Mouse (Mus musculus): ENCODE measurements around the gene Gm12789.
"Not testable (repeated sequence)": the region's sequence is repeated elsewhere in the genome, so short reads cannot be mapped to it uniquely, and the experiment has no call there.

The Gm12789 gene
- long read RNA-seq, experiment 1 = 0 reads
- long read RNA-seq, experiment 2 = 0 reads

GRCm38 (mm10) chr4:101986326-101986725 is at the start of gene Gm12789:
Gene Gm12789, plus strand, starts transcription at chr4:101986626.
- intact Hi-C loops (cut with DNase I) = not testable (repeated sequence)

- intact Hi-C loops (cut with DNase I) = not testable (repeated sequence)
Measured at GRCm38 (mm10) chr4:101940107-101940506, 46.3 kb upstream of the Gm12789 start, which contains the start of gene Gm12794. Gene Gm12794, plus strand, starts transcription at chr4:101940407.

GRCm38 (mm10) chr4:101980949-101981348 is 5.5 kb upstream of the Gm12789 start, which contains the start of gene Gm12790:
Gene Gm12790, minus strand, starts transcription at chr4:101981049.
- intact Hi-C loops (cut with DNase I) = not testable (repeated sequence)

GRCm38 (mm10) chr4:101985678-101986077 is 748 bp upstream of the Gm12789 start:
- intact Hi-C loops (cut with DNase I) = no loop called here

- intact Hi-C loops (cut with DNase I) = loop anchor here (5.0 to 10.0 kb wide), 4 partner anchors 135 to 603 kb away; no protein-coding TSS in a partner anchor
Measured at GRCm38 (mm10) chr4:101997426-101997825, 11.0 kb downstream of the Gm12789 start.

GRCm38 (mm10) chr4:101998267-101998922 is 12.0 kb downstream of the Gm12789 start:
- intact Hi-C loops (cut with DNase I) = loop anchor here (5.0 to 10.0 kb wide), 4 partner anchors 136 to 604 kb away; no protein-coding TSS in a partner anchor

GRCm38 (mm10) chr4:102026619-102027018 is 40.2 kb downstream of the Gm12789 start:
- intact Hi-C loops (cut with DNase I) = no loop called here
